In the genomic region with DNA sequence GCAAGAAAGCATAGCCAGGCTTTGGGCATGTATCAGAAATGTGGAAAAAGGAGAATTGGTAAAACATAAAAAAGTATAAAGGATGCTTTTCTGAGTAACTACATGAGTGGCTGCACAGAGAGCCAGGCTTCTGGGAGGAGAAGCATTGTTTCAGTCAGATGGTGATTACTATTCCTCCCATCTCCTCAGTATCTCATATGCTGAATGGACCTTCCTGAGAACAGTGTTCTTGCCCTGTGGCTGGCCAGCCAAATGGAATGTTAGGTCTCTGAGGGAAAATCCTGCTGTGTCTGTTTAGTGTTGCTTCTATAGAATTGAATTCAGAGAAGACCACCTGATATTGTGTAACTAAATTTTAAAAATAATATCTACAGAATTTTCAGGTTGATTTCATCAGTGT, we compare ENCODE assay signal across 24 mouse cellular contexts.
DNase-seq lines count a peak whose midpoint lies in the region; ATAC-seq and TF ChIP-seq lines count a peak whose summit lies in the region.
"Had no signal": no experiment of that assay in that cellular context is flagged by ENCODE, and none has a peak within 500 bp of the region (broad histone marks: within the 10 kb centered on the region; RNA-seq: fewer than 3 reads in every experiment).

No protein-coding gene starts in this region.

- H3K27me3 ChIP-seq in forebrain, embryonic 13.5 days, result no peaks in the 10 kb centered on the region
- H3K27me3 ChIP-seq in forebrain, postnatal 0 days (ENCODE audit: insufficient read depth, low read length), result no peaks in the 10 kb centered on the region
- no peaks in the 10 kb centered on the region for H3K27me3 ChIP-seq in midbrain, embryonic 12.5 days
- H3K27me3 ChIP-seq in midbrain, embryonic 16.5 days (ENCODE audit: control insufficient read depth, insufficient read depth, low read depth, low read length), result no peaks in the 10 kb centered on the region
- H3K27me3 ChIP-seq: embryonic facial prominence, embryonic 12.5 days; embryonic facial prominence, embryonic 15.5 days; heart, embryonic 12.5 days; heart, embryonic 15.5 days; hindbrain, embryonic 13.5 days; Patski had no signal

- DNase-seq in forebrain, postnatal 0 days, result no peak
- DNase-seq in retina, postnatal 1 day, result peak; percentile 3
- no peak for DNase-seq in retina, embryonic 14.5 days (ENCODE audit: low spot score)
- DNase-seq: adrenal gland, postnatal 10 days; adrenal gland, postnatal 36 days; cerebellum, adult 11 months; cerebellum, adult 2 months; cerebellum, adult 9-11 months; cerebellum, postnatal 25 days; gastrocnemius, postnatal 25 days; heart, adult 18-20 months; heart, postnatal 10 days; heart, postnatal 36 days had no signal

- peak; percentile 48; the same call in 1 of the 2 replicates for ATAC-seq in forebrain, embryonic 13.5 days
- ATAC-seq in forebrain, postnatal 0 days, result no peak
- ATAC-seq in midbrain, embryonic 12.5 days (ENCODE audit: low FRiP score, low read depth), result peak; percentile 62; the same call in 1 of the 2 replicates
- ATAC-seq in midbrain, embryonic 16.5 days, result no peak
- ATAC-seq: hindbrain, embryonic 16.5 days; Patski had no signal

- no peak overlapping the region for H3K4me3 ChIP-seq in forebrain, embryonic 13.5 days
- H3K4me3 ChIP-seq in forebrain, postnatal 0 days (ENCODE audit: low read depth, low read length), result no peak overlapping the region
- no peak overlapping the region for H3K4me3 ChIP-seq in midbrain, embryonic 12.5 days
- H3K4me3 ChIP-seq in midbrain, embryonic 16.5 days (ENCODE audit: low read depth, low read length), result no peak overlapping the region
- H3K4me3 ChIP-seq: embryonic facial prominence, embryonic 12.5 days; embryonic facial prominence, embryonic 15.5 days; heart, embryonic 12.5 days; heart, embryonic 15.5 days; hindbrain, embryonic 10.5 days; hindbrain, embryonic 13.5 days had no signal

- no peaks in the 10 kb centered on the region for H3K4me1 ChIP-seq in forebrain, embryonic 13.5 days
- H3K4me1 ChIP-seq in forebrain, postnatal 0 days (ENCODE audit: insufficient read depth), result no peaks in the 10 kb centered on the region
- no peaks in the 10 kb centered on the region for H3K4me1 ChIP-seq in midbrain, embryonic 12.5 days
- no peaks in the 10 kb centered on the region for H3K4me1 ChIP-seq in midbrain, embryonic 16.5 days (ENCODE audit: control insufficient read depth, insufficient read depth, low read length)
- H3K4me1 ChIP-seq: embryonic facial prominence, embryonic 12.5 days; embryonic facial prominence, embryonic 15.5 days; heart, embryonic 12.5 days; heart, embryonic 15.5 days; hindbrain, embryonic 10.5 days; hindbrain, embryonic 13.5 days had no signal

- H3K4me2 ChIP-seq in forebrain, embryonic 13.5 days, result no peak overlapping the region
- H3K4me2 ChIP-seq in forebrain, postnatal 0 days (ENCODE audit: low read depth), result no peak overlapping the region
- H3K4me2 ChIP-seq in midbrain, embryonic 12.5 days (replicated peaks), result no peak overlapping the region
- no peak overlapping the region for H3K4me2 ChIP-seq in midbrain, embryonic 16.5 days (ENCODE audit: low read length)
- H3K4me2 ChIP-seq: embryonic facial prominence, embryonic 12.5 days; embryonic facial prominence, embryonic 15.5 days; heart, embryonic 12.5 days; heart, embryonic 15.5 days; hindbrain, embryonic 13.5 days had no signal

- no peak for TF ChIP-seq CTCF in forebrain, postnatal 0 days (IDR thresholded peaks at IDR 0.05; ENCODE audit: low read depth)

- H3K36me3 ChIP-seq in forebrain, embryonic 13.5 days (ENCODE audit: poor library complexity, severe bottlenecking), result no peaks in the 10 kb centered on the region
- no peaks in the 10 kb centered on the region for H3K36me3 ChIP-seq in forebrain, postnatal 0 days (ENCODE audit: insufficient read depth)
- no peaks in the 10 kb centered on the region for H3K36me3 ChIP-seq in midbrain, embryonic 12.5 days
- no peaks in the 10 kb centered on the region for H3K36me3 ChIP-seq in midbrain, embryonic 16.5 days (ENCODE audit: control insufficient read depth, insufficient read depth, low read length)
- H3K36me3 ChIP-seq: embryonic facial prominence, embryonic 12.5 days; embryonic facial prominence, embryonic 15.5 days; heart, embryonic 12.5 days; heart, embryonic 15.5 days; hindbrain, embryonic 10.5 days; hindbrain, embryonic 13.5 days had no signal

- no peak overlapping the region for H3K27ac ChIP-seq in forebrain, embryonic 13.5 days
- no peak overlapping the region for H3K27ac ChIP-seq in forebrain, postnatal 0 days (ENCODE audit: low read depth, low read length)
- no peak overlapping the region for H3K27ac ChIP-seq in midbrain, embryonic 12.5 days (replicated peaks)
- no peak overlapping the region for H3K27ac ChIP-seq in midbrain, embryonic 16.5 days (ENCODE audit: low read length)
- H3K27ac ChIP-seq: embryonic facial prominence, embryonic 12.5 days; embryonic facial prominence, embryonic 15.5 days; heart, embryonic 15.5 days; hindbrain, embryonic 10.5 days; hindbrain, embryonic 13.5 days had no signal

- no peaks in the 10 kb centered on the region for H3K9me3 ChIP-seq in forebrain, embryonic 13.5 days (replicated peaks)
- no peaks in the 10 kb centered on the region for H3K9me3 ChIP-seq in forebrain, postnatal 0 days (ENCODE audit: low read length)
- no peaks in the 10 kb centered on the region for H3K9me3 ChIP-seq in midbrain, embryonic 12.5 days
- no peaks in the 10 kb centered on the region for H3K9me3 ChIP-seq in midbrain, embryonic 16.5 days (replicated peaks; ENCODE audit: control insufficient read depth, low read length, poor library complexity, severe bottlenecking)
- H3K9me3 ChIP-seq: embryonic facial prominence, embryonic 12.5 days; embryonic facial prominence, embryonic 15.5 days; heart, embryonic 12.5 days; heart, embryonic 15.5 days; hindbrain, embryonic 10.5 days; hindbrain, embryonic 13.5 days had no signal

- no peak overlapping the region for H3K9ac ChIP-seq in forebrain, embryonic 13.5 days
- H3K9ac ChIP-seq in forebrain, postnatal 0 days, result no peak overlapping the region
- no peak overlapping the region for H3K9ac ChIP-seq in midbrain, embryonic 12.5 days (replicated peaks)
- no peak overlapping the region for H3K9ac ChIP-seq in midbrain, embryonic 16.5 days (ENCODE audit: low read depth, low read length)
- H3K9ac ChIP-seq: embryonic facial prominence, embryonic 12.5 days; embryonic facial prominence, embryonic 15.5 days; heart, embryonic 12.5 days; heart, embryonic 15.5 days; hindbrain, embryonic 13.5 days had no signal

Comparison
In these comparisons a context has a peak if more than half of its experiments do, and no peak if none do; other contexts are left out.
1. ATAC-seq: peak in forebrain, embryonic 13.5 days (single experiment) and midbrain, embryonic 12.5 days (single experiment); none in forebrain, postnatal 0 days (single experiment) and midbrain, embryonic 16.5 days (single experiment).